Mouse (Mus musculus) CD4-positive naive resting alpha-beta T cell, adult 76 days (primary cell): ENCODE measurements around the gene Olfr902. TPM values are rescaled to one million over a fixed set of nuclear protein-coding genes. Genes with fewer than 3 reads are reported as not detected.

Experiments used
- total RNA-seq: library from RNA; stranded (reverse); gene quantifications from one replicate; pipeline ENCODE4 v1.2.4, GENCODE M21; 2023

Olfr902 gene
- total RNA-seq, result not detected

DNA sequence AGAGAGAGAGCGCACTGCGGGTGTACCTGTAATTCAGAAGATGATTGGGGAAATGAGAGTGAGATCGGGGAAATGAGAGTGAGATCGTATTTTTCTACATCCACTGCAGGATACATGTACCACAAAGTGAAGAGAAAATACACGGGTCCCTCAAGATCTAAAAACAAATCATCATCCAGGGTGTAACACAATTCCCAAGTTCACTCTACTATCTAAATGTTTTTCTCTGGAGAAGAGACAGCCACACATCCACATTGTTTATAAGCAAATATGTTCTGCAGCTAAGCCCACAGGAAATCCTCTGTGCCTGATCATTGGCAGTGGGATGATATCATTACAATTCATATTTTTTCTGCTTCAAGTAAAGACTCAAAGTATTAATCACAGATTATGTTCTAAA is at the start of gene Olfr902:
Gene Olfr902 (plus strand): TSS at position 301 of the 400 bp plus-strand sequence.

DNA sequence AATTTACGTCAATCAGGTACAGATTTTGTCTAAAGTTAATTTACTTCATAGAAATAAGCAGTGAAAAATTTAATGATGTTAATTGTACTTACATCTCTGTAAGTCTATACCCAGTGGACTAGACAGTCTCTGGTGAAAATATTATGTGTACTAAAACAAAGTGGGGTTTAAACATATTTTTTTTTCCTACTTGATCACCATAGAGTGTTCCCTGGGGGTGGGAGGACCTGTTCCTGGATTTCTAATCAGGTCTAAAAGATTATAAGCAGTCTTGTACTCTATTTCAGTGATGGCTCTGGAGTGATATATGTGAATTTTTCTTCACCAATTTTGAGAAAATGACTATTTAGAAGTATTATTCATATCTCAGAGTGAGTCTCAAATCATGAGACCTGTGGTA is 46.1 kb upstream of the Olfr902 start, which contains the start of gene Olfr147:
Gene Olfr147 (plus strand): TSS at position 301 of the 400 bp plus-strand sequence.

DNA sequence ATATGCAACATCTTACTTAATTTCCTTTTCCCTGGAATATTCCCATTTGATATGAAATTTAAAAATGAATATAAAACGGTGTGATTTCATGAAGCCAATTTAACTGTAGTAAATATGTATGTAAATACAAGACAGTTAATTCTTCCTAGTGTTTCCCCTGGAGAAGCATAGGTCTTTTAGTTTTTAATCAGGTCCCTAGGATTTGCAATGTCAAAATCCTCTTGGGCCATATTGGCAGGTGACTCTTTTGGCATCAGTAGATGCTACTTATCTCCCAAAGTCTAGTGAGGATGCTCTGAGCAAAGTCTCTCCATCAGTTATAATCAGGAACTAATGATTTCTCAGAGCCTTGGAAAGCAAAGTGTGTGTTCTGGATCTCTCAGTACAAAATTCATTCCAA is 18.3 kb upstream of the Olfr902 start, which contains the start of gene Olfr901:
Gene Olfr901 (plus strand): TSS at position 301 of the 400 bp plus-strand sequence.

DNA sequence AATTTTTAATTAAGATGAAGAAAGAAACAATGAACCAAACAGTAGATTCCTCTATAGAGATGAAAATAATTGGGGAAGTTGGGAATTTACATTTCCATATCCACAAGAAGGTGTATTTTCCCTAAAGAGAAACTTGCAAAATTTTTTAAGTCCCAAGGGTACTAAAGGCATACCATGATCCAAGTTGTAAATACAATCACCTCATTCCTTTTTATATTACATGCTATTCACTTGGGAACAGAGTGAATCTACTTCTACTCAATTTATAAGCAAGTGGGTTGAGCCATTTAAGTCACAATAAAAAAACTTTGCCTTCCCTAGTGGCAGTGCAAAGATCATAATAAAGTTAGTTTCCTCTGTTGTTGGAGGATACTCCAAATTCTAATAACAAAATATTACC is 15.4 kb downstream of the Olfr902 start, which contains the start of gene Olfr904:
Gene Olfr904 (plus strand): TSS at position 301 of the 400 bp plus-strand sequence.

DNA sequence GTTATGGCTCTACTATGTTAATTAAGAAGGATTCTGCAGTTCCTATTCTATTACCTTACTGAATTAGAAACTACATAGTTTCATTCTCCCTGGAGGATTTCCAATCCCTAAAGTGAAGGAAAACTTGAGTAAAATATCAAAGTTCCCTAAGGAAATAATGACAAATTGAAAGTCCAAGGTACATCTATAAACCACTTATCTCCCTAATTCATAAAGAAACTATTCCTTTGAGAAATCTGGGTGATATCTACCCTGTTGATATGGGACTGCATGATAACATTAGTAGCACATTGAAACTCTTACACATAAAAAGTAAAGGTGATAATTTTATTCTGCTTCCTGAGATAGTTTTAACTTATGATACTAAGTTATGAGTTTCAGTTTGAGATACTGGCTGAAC is 23.4 kb downstream of the Olfr902 start, which contains the start of gene Olfr905:
Gene Olfr905 (plus strand): TSS at position 301 of the 400 bp plus-strand sequence.

DNA sequence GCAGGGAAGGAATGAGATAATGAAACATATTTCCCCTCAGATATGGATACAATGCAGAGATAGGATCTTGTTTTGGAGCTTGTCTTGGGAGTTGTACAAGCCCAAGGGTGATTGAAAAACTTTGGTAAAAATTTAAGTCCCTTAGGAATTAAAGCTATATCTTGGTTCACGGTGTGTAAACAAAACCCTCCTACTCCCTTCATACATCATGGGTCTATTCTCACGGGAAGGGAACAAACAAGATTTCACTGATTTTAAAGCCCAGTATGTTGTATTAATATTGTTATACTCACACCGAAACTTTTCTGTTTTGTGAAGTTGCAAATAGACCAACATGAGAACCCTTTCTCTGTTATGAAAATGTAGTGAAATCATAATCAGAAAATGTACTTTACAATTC is 39.3 kb downstream of the Olfr902 start, which contains the start of gene Olfr906:
Gene Olfr906 (plus strand): TSS at position 301 of the 400 bp plus-strand sequence.

DNA sequence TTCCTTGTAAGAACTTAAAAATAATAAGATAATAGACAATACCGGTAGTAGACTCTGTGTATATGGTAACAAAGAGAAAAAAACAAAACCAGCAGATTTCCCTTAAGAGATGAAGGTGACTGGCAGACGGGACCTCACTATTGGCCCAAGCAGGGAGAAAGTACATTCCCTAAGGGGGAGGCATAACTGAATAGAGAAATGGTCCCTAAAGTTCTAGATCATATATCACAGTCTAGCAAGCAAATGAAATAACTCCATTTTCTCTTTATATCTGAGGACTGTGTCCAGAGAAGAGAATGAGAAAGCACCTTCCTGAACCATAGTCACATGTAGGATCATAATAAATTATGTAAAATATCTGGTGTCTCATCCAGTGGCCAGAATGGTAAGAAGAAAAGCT is 48.0 kb downstream of the Olfr902 start, which contains the start of gene Olfr907:
Gene Olfr907 (plus strand): TSS at position 301 of the 400 bp plus-strand sequence.

Other genes starting within 250 kb of the Olfr902 start
- not detected for gene Olfr893, start 239.3 kb upstream of the Olfr902 start, total RNA-seq
- not detected for gene Olfr894, start 229.6 kb upstream of the Olfr902 start, total RNA-seq
- gene Olfr143, start 194.9 kb upstream of the Olfr902 start, total RNA-seq, result not detected
- gene Olfr895, start 179.8 kb upstream of the Olfr902 start, total RNA-seq, result not detected
- not detected for gene Olfr896-ps1, start 156.5 kb upstream of the Olfr902 start, total RNA-seq
- not detected for gene Olfr25, start 118.6 kb upstream of the Olfr902 start, total RNA-seq
- gene Olfr898, start 99.2 kb upstream of the Olfr902 start, total RNA-seq, result not detected
- gene Olfr250, start 80.8 kb upstream of the Olfr902 start, total RNA-seq, result not detected
- gene Olfr251, start 70.6 kb upstream of the Olfr902 start, total RNA-seq, result not detected
- gene Olfr147, start 46.0 kb upstream of the Olfr902 start, total RNA-seq, result not detected
- gene Olfr901, start 18.2 kb upstream of the Olfr902 start, total RNA-seq, result not detected
- not detected for gene Olfr904, start 15.5 kb downstream of the Olfr902 start, total RNA-seq
- not detected for gene Olfr905, start 23.5 kb downstream of the Olfr902 start, total RNA-seq
- not detected for gene Olfr906, start 39.4 kb downstream of the Olfr902 start, total RNA-seq
- gene Olfr907, start 48.1 kb downstream of the Olfr902 start, total RNA-seq, result not detected
- not detected for gene Olfr911-ps1, start 73.9 kb downstream of the Olfr902 start, total RNA-seq
- not detected for gene Olfr910, start 90.2 kb downstream of the Olfr902 start, total RNA-seq
- not detected for gene Olfr912, start 132.5 kb downstream of the Olfr902 start, total RNA-seq
- gene Olfr913, start 145.1 kb downstream of the Olfr902 start, total RNA-seq, result not detected
- not detected for gene Olfr914, start 157.4 kb downstream of the Olfr902 start, total RNA-seq
- gene Olfr916, start 212.2 kb downstream of the Olfr902 start, total RNA-seq, result not detected
- not detected for gene Olfr917, start 218.2 kb downstream of the Olfr902 start, total RNA-seq
- not detected for gene Olfr918, start 226.9 kb downstream of the Olfr902 start, total RNA-seq